23 mouse cellular contexts compared by ENCODE assay signal in genomic region chr14:27815739-27816138, GRCm38 (mm10).
DNase-seq lines count a peak whose midpoint lies in the region; ATAC-seq lines count a peak whose summit lies in the region.
"Had no signal": no experiment of that assay in that cellular context is flagged by ENCODE, and none has a peak within 500 bp of the region (broad histone marks: within the 10 kb centered on the region; RNA-seq: fewer than 3 reads in every experiment).

No protein-coding gene starts in this region.

- H3K4me1 ChIP-seq in kidney, embryonic 14.5 days (ENCODE audit: control insufficient read depth, insufficient read depth, low read length) = no peaks in the 10 kb centered on the region
- peaks cover 12% of the 10 kb centered on the region for H3K4me1 ChIP-seq in limb, embryonic 12.5 days (replicated peaks)
- peaks cover 2% of the 10 kb centered on the region; the same call in 1 of the 2 replicates for H3K4me1 ChIP-seq in heart, embryonic 10.5 days
- H3K4me1 ChIP-seq: intestine, embryonic 15.5 days had no signal

- H3K9ac ChIP-seq in kidney, embryonic 14.5 days (ENCODE audit: low read depth, low read length) = no peak overlapping the region
- H3K9ac ChIP-seq in limb, embryonic 12.5 days (replicated peaks) = no peak overlapping the region
- H3K9ac ChIP-seq: forebrain, postnatal 0 days; intestine, embryonic 15.5 days; limb, embryonic 13.5 days; lung, embryonic 15.5 days; midbrain, embryonic 13.5 days had no signal

- peak; percentile 21 for DNase-seq in embryo, embryonic 10 days (ENCODE audit: low spot score)
- no peak for DNase-seq in embryo, embryonic 9.5 days (ENCODE audit: extremely low spot score)
- DNase-seq in kidney, postnatal 25 days = no peak
- peak; percentile 35 for DNase-seq in 416B (ENCODE audit: low read depth)
- DNase-seq in heart, embryonic 10.5 days (ENCODE audit: low spot score) = no peak
- no peak for DNase-seq in heart, postnatal 14 days
- DNase-seq: adrenal gland, postnatal 14 days; cerebellum, adult 11-12 months; cerebellum, adult 9-11 months; forebrain, postnatal 0 days; kidney, postnatal 10 days; right cerebral cortex, postnatal 25 days; thymus, postnatal 25 days had no signal

- H3K36me3 ChIP-seq in kidney, embryonic 14.5 days (ENCODE audit: control insufficient read depth, insufficient read depth, low read length) = no peaks in the 10 kb centered on the region
- H3K36me3 ChIP-seq in limb, embryonic 12.5 days = no peaks in the 10 kb centered on the region
- H3K36me3 ChIP-seq in heart, embryonic 10.5 days = no peaks in the 10 kb centered on the region
- H3K36me3 ChIP-seq: G1E; intestine, embryonic 15.5 days; limb, embryonic 13.5 days; lung, embryonic 15.5 days; midbrain, embryonic 13.5 days had no signal

- no peaks in the 10 kb centered on the region for H3K27me3 ChIP-seq in kidney, embryonic 14.5 days (ENCODE audit: control insufficient read depth, insufficient read depth, low read length)
- H3K27me3 ChIP-seq in limb, embryonic 12.5 days = 0 out of 2 replicates have a peak, but pooled peaks cover 5% of the 10 kb centered on the region
- H3K27me3 ChIP-seq in heart, embryonic 10.5 days (ENCODE audit: insufficient read depth, poor library complexity, severe bottlenecking) = no peaks in the 10 kb centered on the region
- H3K27me3 ChIP-seq: intestine, embryonic 15.5 days; lung, embryonic 15.5 days; midbrain, embryonic 13.5 days; Patski had no signal

- H3K4me3 ChIP-seq in kidney, embryonic 14.5 days (ENCODE audit: low read length) = no peak overlapping the region
- no peak overlapping the region for H3K4me3 ChIP-seq in limb, embryonic 12.5 days (replicated peaks)
- no peak overlapping the region for H3K4me3 ChIP-seq in heart, embryonic 10.5 days
- H3K4me3 ChIP-seq: intestine, embryonic 15.5 days; limb, embryonic 13.5 days; lung, embryonic 15.5 days; midbrain, embryonic 13.5 days had no signal

- no peak overlapping the region for H3K4me2 ChIP-seq in kidney, embryonic 14.5 days (replicated peaks; ENCODE audit: low read depth, low read length)
- no peak overlapping the region for H3K4me2 ChIP-seq in limb, embryonic 12.5 days
- H3K4me2 ChIP-seq: intestine, embryonic 15.5 days; limb, embryonic 13.5 days; liver, embryonic 11.5 days; lung, embryonic 15.5 days; midbrain, embryonic 13.5 days had no signal

- peak; percentile 71 for ATAC-seq in kidney, embryonic 14.5 days (ENCODE audit: low FRiP score, low TSS enrichment)
- ATAC-seq in limb, embryonic 12.5 days (ENCODE audit: insufficient number of reproducible peaks, insufficient read depth, low FRiP score, low TSS enrichment, low read depth) = no peak
- ATAC-seq: forebrain, postnatal 0 days; hindbrain, embryonic 16.5 days; intestine, embryonic 15.5 days; midbrain, embryonic 13.5 days; Patski had no signal

- no peaks in the 10 kb centered on the region for H3K9me3 ChIP-seq in kidney, embryonic 14.5 days (ENCODE audit: control insufficient read depth, low read length)
- no peaks in the 10 kb centered on the region for H3K9me3 ChIP-seq in limb, embryonic 12.5 days
- no peaks in the 10 kb centered on the region for H3K9me3 ChIP-seq in heart, embryonic 10.5 days
- H3K9me3 ChIP-seq: intestine, embryonic 15.5 days; limb, embryonic 13.5 days; lung, embryonic 15.5 days; midbrain, embryonic 13.5 days had no signal

- 36% methylated on average over 6 of the region's 6 CpGs for WGBS in kidney, embryonic 14.5 days
- WGBS in limb, embryonic 12.5 days = 63% methylated on average over 6 of the region's 6 CpGs
- WGBS in heart, embryonic 10.5 days = 82% methylated on average over 6 of the region's 6 CpGs

- intact Hi-C loops in heart, postnatal 14 days (cut with DNase I) = no loop called here

- no peak overlapping the region for H3K27ac ChIP-seq in kidney, embryonic 14.5 days (ENCODE audit: low read depth, low read length)
- 0 out of 2 replicates have a peak overlapping the region, but pooled peaks have one; percentile 12 for H3K27ac ChIP-seq in limb, embryonic 12.5 days
- H3K27ac ChIP-seq in heart, embryonic 10.5 days = no peak overlapping the region
- H3K27ac ChIP-seq: intestine, embryonic 15.5 days; limb, embryonic 13.5 days; lung, embryonic 15.5 days; midbrain, embryonic 13.5 days had no signal

Comparison
In these comparisons a context has a peak if more than half of its experiments do, and no peak if none do; other contexts are left out.
1. DNase-seq: peak in embryo, embryonic 10 days (single experiment) and 416B (single experiment); none in embryo, embryonic 9.5 days (single experiment), kidney, postnatal 25 days (0 of 2), heart, embryonic 10.5 days (single experiment) and heart, postnatal 14 days (0 of 2).